Mouse (Mus musculus) splenic B cell, adult 2 months (primary cell): ENCODE data around the gene Gpr176.

Experiments used
- DNase-seq: peaks from one replicate; pipeline ENCODE4 v3.0.0-alpha.2; 2011; ENCODE audit warnings: low read depth, low spot score
- H3K27me3 ChIP-seq: 2 replicates; pipeline ENCODE4 v1.6.1; 2012; ENCODE audit warnings: mild to moderate bottlenecking, low read length, moderate library complexity, mixed read lengths; ENCODE audit not compliant: control insufficient read depth, poor library complexity, insufficient read depth, severe bottlenecking
- H3K36me3 ChIP-seq: 2 replicates; pipeline ENCODE4 v1.6.1; 2012; ENCODE audit warnings: mild to moderate bottlenecking, low read length, moderate library complexity, mixed read lengths; ENCODE audit not compliant: control insufficient read depth, poor library complexity, insufficient read depth, severe bottlenecking

Gpr176 gene

DNA sequence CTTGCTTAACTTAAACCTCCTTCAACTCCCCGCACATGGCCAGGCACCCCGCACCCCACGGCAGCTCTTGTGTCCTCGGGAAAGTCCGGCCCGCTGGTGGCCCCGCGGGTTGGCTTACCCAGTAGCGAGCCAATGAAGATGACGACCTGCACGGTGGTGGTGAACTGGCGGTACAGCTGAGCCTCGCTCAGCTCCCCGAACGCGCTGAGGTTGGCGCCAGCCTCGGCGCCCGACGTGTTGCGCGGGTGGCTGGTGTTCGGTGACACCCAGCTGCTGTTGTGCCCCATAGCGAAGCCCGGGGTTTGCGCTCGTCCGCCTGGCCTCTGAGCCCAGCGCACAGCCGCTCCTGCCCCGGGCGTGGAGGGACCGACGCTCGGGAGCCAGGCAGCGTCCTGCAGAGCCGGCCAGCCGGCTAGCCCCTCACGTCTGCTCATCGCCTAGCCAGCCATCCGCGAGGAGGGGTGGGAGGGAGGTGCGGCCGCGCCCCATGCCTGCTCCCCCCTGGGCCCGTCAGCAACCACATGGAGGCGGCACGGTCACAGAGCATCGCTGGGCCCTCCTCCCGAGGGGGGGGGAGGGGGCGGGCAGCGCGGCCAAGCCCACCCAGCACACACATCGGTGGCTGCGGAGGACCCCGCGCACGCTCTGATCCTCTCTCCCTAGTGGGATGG lies at the start of gene Gpr176:
Gene Gpr176 (minus strand): TSS at position 519 of the 671 bp plus-strand sequence.
- DNase-seq, result peak; percentile 67
- no peaks in the 10 kb centered on the region for H3K27me3 ChIP-seq
- H3K36me3 ChIP-seq, result no peaks in the 10 kb centered on the region

DNA sequence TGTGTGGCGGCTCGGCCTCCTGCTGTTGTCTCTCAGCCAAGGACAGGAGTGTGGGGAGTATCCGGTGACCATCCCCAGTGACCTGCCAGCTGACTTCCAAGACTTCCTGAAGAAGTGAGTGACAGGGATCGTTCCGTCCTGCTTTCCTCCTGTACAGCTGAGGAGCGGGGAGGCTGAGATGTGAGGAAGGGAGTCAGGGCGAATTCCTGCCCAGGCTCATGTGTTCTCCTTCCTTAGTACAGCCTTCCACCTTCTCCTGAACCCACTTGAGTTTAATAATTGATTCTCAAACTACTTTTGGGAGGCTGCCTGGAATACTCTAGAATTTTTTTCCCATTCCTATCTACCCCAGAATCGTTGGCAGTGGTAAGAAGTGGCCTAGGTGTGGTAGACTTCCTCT lies 49.2 kb upstream of the Gpr176 start:
- no peak for DNase-seq
- Histone ChIP-seq H3K36me3 (peaks cover 8% of the 10 kb centered on the region; the same call in 1 of the 2 replicates), H3K27me3 (no peaks in the 10 kb centered on the region)

DNA sequence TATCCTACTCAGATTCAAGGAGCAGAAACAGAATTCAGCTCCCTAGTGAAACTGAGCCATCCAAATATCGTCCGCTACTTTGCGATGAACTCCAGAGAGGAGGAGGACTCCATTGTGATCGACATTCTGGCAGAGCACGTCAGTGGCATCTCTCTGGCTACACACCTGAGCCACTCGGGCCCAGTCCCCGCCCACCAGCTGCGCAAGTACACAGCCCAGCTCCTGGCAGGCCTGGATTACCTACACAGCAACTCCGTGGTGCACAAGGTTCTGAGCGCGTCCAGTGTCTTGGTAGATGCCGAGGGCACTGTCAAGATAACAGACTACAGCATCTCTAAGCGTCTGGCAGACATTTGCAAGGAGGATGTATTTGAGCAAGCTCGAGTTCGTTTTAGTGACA lies 48.7 kb upstream of the Gpr176 start:
- Histone ChIP-seq H3K27me3 (no peaks in the 10 kb centered on the region), H3K36me3 (peaks cover 9% of the 10 kb centered on the region; the same call in 1 of the 2 replicates)
- DNase-seq, result no peak

DNA sequence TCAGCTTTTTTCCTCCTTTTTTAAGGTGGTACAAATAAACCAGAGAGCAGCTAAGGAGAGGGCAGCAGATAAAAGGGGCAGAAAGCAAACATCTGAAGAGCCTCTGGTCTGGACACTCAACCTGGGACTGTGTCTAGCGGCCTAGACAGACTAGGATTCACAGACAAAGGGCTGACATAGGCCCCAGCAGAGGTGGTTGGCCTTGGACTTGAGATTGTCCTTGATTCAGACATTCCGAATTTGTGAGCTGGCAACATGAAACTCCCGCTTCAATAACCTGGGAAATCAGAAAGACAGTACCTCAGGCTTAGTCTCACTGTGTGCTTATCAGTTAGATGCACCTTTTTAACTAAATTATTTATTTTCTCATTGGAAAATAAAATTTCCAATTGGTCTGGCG lies 44.9 kb upstream of the Gpr176 start:
- no peak for DNase-seq
- Histone ChIP-seq H3K36me3 (peaks cover 9% of the 10 kb centered on the region), H3K27me3 (no peaks in the 10 kb centered on the region)

DNA sequence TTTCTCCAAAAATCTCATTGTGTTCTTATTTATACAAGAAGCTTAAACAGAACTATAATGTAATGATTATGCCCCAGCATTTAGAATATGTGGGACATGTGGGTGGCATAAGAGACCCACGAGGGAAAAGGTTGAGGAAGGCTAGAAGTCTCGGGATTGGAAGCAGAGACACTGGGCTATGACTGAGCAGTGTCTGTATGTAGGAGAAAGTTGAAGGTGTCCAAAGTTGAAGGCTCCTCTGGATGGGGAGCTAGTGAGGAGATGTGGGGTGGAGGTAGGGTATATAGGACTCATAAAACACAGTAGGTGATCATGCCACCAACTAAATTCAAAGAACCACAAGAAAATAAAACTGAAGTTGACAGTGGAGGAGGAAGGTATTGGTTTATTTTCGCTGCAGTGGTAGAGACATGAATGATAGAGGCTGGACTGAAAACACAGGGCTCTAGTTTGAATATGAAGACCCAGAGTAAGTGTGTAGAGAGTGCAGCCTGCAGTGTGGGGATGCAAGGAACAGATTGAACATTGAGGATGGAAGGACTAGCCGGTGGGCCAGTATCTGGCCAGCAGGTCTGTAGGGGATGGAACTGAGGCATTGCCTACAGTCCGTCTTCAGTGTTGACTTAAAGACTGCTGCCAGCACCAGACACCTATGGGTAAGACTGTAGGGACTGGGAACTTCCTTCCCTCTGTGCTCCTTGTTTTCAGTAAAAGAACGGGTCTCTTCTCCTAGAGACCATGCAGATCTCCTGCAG lies 42.6 kb upstream of the Gpr176 start:
- H3K27me3 ChIP-seq, result no peaks in the 10 kb centered on the region
- no peak for DNase-seq
- peaks cover 10% of the 10 kb centered on the region for H3K36me3 ChIP-seq

DNA sequence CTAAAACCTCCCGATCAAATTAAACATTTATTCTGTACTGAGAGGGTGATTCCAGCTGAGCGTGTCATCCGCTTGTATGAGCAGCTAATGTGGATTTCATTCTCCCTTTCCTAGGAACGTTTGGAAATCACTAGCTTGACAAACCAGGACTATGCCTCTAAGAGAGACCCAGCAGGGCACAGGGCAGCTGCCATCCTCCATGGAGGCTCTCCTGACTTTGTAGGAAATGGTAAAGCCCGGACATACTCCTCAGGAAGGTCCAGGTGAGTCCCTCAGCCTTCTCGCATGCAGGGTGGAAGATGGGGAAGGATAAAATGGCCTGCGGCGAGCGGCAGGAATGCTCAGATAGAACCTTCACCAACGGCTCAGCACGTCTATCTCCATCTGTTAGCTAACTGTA lies 39.6 kb upstream of the Gpr176 start:
- peaks cover 10% of the 10 kb centered on the region for H3K36me3 ChIP-seq
- DNase-seq, result no peak
- no peaks in the 10 kb centered on the region for H3K27me3 ChIP-seq

DNA sequence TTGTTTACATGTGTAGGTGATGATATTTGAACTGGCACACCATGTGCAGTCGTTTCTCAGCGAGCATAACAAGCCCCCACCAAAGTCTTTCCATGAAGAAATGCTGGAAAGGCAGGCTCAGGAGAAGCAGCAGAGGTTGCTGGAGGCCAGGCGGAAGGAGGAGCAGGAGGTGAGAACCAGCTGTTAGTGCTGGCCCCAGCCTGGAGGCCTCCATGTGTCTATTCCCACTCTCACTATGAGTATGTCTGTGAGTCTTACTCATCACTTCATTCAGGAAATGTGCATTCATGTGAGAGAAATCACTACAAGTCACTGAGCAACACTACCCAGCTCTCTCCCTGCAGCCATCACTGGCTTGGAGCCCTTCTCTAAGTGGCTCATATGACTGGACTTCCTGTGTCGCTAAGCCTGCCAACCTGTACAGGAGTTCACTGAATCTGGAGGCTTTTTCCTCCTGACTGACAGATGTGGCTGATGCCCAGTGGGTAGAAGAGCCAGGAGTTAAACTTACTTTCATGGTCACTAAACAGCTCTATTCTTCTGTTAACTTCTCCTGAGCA lies 35.2 kb upstream of the Gpr176 start:
- H3K36me3 ChIP-seq, result peaks cover 7% of the 10 kb centered on the region
- no peak for DNase-seq
- no peaks in the 10 kb centered on the region for H3K27me3 ChIP-seq

DNA sequence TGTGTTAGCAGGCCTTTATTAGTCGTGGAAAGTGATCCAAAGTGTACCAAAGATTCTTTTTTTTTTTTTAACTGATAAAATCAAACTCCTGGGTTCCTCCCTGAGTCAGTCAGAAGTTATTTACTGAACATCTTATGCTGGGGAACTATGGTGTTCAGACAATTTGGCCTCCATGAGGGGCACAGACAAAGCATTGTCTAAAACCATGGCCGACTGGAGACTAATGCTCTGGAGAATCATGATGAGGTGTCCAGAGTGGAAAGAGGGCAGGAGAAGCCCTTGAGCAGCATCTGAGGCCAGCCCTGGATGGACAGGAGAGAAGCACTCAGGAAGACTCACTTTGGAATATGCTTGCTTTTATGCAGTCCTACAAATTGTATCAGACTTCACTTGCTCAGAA lies 33.6 kb upstream of the Gpr176 start:
- DNase-seq, result no peak
- H3K36me3 ChIP-seq, result peaks cover 8% of the 10 kb centered on the region
- no peaks in the 10 kb centered on the region for H3K27me3 ChIP-seq

DNA sequence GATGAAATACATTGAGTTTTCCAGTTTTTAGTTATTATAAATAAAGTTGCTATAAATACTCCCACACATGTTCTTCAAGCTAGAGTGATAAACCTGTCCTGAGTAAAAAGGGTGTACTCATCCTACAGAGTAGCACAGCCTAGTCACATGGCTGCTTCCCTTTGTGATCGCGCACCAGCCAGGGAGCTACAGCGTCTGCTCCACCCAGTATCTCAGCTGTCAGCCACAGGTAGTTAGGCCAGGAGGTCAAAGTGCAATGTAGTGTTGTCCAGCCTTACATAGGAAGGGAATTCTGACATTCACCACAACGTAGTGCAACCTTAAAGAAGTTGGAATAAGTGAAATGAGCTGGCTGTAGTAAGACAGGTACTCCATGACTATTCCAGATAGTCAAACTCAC lies 32.3 kb upstream of the Gpr176 start:
- Histone ChIP-seq H3K27me3 (no peaks in the 10 kb centered on the region), H3K36me3 (peaks cover 6% of the 10 kb centered on the region; the same call in 1 of the 2 replicates)
- DNase-seq, result no peak

DNA sequence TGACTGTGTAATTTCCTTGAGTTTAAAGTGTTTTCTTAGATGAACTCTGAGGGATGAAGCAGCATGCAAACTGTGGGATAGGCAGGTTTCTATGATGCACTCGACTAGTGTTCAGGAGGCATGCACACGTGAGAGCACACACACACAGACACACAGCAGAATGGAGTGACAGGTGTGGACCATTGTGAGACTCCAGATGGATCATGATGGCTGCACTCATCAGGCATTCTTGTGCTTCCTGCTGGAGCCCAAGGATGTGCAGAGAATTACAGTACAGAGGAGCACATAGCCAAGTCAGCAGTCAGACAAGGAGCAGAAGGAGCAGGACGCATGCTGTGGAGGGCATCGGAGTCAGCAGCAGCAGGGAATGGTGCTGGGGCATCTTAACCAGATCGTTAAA lies 31.1 kb upstream of the Gpr176 start:
- no peak for DNase-seq
- Histone ChIP-seq H3K36me3 (peaks cover 11% of the 10 kb centered on the region; the same call in 1 of the 2 replicates), H3K27me3 (no peaks in the 10 kb centered on the region)

DNA sequence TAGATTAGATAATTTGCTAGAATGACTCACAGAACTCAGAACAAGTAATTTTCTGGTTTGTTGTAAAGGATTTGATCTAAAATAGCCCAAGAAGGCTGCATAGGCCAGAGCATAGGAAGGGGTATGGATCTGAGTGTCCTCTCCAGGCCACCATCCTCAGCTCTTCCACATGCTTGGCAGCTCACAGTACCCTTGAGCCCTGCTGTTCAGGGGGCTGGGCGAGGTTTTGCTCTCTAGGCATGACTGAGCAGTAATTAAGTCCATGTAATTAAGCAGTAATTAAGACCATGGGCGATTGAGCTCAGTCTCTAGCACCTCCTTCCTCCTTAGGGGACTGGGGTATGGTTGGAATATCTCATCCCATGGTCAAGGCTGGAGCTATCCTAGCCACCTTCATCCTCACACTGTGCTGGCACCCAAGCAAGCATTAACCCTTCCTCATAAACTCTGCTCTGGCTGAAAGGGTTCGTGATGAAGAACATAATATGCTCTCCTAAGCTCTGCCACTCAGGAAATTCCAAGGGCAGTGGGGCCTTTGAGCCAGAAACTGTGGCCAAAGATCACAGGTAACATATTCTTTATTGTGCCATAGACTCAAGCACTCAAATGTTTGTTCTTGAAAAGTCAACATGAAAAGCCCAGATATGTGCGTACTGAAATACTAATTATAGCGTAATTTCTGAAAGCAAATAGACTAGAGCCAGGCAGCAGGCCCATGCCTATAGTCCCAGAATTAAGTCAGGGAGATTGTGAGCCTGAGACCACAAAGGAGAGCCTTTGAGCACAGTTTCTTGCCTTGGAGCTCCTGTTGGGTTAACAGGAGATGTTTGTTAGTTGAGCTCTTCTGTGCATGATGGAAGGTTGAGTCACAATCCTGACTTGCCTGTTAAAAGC lies 28.9 kb upstream of the Gpr176 start:
- no peaks in the 10 kb centered on the region for H3K27me3 ChIP-seq

DNA sequence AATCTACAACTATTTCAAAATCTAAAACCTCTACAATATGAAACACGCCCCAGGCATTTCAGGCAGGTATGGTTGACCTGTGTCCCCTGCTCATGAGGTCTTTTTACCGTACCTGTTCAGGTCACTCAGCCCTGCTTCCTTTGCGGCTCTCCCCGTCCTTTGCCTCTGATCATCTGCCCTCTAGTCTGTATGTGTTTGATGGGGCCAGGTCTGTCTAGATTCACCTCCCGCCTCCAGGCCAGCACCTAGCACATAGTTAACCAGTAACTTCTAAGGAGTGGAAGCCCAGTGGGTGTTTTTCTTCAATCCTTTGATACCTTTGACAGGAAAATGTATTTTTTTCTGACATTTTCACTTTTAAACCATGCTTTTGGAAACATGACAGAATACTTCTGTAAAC lies 26.5 kb upstream of the Gpr176 start:
- H3K27me3 ChIP-seq, result no peaks in the 10 kb centered on the region
- H3K36me3 ChIP-seq, result peaks cover 10% of the 10 kb centered on the region; the same call in 1 of the 2 replicates
- DNase-seq, result no peak

More for the DNA sequence above, 28.9 kb upstream of the Gpr176 start:
- H3K36me3 ChIP-seq, result peaks cover 10% of the 10 kb centered on the region; the same call in 1 of the 2 replicates
- no peak for DNase-seq

DNA sequence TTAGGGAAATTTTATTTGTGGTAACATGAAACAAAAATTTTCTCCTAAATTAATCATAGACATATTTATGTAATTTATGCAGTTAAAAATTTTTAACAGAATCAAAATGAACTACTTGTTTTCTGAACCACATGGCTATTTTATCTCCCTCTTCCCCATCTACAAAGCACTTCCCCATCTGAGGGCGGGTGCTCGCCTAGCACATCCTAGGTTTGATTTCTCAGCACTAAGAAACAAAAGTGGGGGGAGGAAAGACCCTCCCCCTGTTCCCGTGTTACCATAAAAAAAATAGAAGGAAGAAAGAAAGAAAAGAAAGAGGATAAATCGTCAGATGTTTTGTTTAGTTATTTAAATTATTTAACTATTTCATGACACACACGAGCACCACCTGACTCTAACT lies 18.0 kb upstream of the Gpr176 start:
- no peaks in the 10 kb centered on the region for H3K36me3 ChIP-seq
- no peaks in the 10 kb centered on the region for H3K27me3 ChIP-seq
- peak; percentile 33 for DNase-seq

DNA sequence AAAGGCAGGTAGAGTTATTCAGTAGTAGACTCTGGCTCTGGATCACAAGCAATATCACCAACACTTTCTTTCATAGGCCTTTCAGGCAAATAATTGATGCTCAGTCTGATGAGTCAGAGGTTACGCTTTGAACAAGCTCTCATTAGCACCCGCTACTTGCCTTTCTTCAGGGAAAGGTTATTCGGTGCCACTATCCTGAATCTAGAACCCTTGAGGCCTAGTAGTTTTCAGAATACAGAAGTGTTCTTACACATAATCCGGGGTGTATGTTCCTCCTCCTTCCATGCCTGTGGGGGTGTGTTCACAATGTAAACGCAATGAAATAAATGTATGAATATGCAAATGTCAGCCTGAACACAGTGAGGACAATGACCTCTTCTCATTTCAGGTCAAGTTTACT lies 16.9 kb upstream of the Gpr176 start:
- no peaks in the 10 kb centered on the region for H3K36me3 ChIP-seq
- peak; percentile 10 for DNase-seq
- H3K27me3 ChIP-seq, result no peaks in the 10 kb centered on the region
